Mouse (Mus musculus) heart, adult 11 months (tissue): ENCODE data around the gene Hoxa13.

Source experiments
- DNase-seq: peaks from one replicate; pipeline ENCODE4 v3.0.0; 2022

The Hoxa13 gene

DNA sequence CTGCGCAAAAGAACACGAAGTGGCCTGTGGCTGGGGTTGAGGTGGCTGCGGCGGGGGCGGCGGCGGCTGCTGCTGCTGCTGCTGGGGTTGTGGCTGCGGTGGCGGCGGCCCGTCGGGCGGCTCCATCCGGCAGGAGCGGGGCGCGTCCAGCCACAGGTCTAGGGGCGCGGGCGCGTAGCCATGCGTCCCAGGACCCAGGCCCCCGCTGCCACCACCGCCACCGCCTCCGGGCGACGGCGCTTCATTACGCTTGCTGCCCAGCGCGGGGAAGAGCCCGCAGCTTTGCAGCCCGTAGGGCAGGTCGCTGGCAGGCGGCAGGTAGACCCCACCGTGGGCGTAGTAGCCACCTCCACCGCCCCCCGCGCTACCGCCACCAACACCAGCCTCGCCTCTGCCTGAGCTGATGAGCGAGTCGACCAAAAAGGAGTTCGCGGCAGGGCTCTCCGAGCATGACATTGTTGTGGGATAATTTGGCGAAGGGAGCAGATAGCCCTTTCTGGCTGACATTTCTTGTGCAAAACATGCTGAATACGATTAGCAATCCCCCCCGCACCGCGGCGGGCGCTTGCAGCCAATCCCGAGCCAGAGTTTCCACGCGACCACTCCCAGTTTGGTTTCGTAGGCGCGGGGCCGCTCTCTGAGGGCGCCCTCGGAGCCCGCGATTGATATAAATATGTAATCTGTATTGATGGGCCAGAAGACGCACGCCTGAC lies 26.1 kb downstream of the Hoxa13 start:
- peak; percentile 86 for DNase-seq

DNA sequence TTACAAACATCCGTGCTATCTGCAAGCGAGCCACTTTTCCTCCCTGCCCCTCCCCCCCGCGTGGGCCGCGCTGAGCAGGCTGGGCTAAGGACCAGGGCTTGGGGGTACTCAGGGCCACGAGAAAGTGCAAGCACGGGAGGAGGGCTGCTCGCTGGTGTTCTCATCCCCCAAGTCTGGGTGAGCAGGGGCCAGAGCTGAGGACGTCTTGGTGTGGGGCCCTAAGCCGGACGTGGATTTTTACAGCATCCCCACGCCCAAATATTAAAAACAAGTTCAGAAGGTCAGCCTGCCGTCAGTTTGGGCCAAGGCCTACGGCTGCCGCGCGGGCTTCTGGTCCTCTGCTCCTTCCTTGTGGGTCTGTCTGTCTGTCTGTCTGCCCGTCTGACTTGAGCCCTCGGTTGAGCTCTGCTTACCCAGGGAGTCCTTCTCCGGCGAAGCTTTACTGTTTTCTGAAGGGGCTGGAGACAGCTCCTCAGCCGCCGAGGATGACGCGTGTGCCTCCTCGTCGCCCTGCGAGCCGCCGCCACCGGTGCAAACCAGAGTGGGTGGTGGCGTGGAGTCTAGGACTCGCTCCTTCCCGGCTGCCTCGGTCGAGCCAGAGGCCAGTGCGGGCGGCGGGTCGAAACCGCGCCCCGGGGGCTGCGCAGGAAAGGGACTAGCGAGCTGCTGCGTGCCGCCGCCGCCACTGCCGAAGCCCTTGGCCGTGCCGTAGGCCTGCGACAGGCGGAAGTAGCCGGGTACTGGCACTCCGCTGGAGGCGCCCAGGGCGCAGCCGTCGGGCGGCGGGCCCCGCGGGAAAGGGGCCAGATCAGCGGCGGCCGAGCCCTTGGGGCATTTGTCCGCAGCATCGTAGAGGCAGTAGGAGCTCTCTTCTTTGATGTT lies 26.9 kb downstream of the Hoxa13 start:
- DNase-seq, result peak; percentile 88

GRCm38 (mm10) chr6:52232984-52233545 lies 27.6 kb downstream of the Hoxa13 start:
- peak; percentile 80 for DNase-seq

- peak; percentile 79 for DNase-seq
These were observed 28.1 kb downstream of the Hoxa13 start for GRCm38 (mm10) chr6:52232568-52232965.

DNA sequence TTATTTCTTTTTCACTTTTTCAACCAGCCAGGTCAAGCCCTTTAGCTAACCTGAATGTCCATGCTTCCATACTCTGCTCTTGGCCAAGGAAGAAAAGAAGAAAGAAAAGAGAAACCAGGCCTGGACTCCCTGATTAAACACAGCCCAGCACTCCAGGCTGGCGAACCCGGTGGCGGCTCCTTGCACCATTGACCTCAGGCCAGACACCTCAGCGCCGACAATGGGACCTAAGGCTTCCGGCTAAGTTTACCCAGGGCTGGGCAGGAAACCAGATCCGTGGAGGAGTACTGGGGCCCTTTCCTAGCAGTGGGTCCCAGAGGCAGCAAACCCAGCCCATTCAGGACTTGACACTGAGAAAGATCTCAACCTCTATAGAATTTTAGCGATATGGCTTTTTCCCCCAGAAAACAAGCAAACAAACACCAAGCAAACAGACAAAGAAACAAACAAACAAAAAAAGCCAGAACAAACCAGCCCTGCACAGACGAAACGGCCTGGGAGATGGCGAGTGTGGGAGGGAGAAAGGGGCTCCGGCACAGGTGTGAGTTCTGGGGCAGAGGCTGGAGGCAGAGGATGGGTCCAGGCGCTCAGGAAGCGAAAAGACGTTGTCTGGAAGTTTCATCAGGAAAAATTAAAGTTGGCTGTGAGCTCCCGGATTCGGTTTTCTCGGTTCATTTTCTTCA lies 28.7 kb downstream of the Hoxa13 start:
- peak; percentile 87 for DNase-seq

DNA sequence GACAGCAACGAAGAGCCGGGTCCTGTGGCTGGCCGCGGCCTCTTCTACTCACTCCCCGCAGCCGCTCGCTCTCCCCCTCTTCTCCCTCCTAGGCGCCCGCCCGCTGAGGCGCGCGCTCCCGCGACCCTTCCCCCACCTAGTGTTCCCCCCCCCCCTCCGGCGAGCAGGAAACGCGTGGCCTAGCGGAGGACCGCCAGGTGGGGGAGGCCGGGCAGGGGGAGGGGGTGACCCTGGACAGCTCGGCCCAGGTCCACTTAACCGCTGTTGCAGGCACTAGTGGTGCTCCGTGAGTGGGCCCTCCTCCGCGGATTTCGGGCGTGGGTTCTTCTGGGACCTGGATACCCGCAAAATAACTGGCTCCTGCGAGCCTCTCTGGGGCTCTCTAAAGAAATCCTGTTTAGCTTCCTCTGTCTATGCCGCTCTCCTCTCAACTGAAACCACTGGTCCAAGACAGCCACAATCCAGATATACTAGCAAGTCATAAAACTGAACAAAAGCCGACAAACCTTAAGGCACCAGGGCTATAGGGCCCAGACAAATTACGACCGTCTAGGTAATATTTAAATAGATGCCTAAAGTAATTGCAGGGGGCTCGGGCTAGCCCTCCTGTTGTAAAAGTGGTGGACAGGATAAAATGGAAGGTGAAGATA lies 30.0 kb downstream of the Hoxa13 start, which contains the start of gene Hoxa9:
Gene Hoxa9, minus strand, starts transcription at position 574 of the 650 bp plus-strand sequence.
- peak; percentile 82 for DNase-seq

GRCm38 (mm10) chr6:52229558-52230416 lies 30.9 kb downstream of the Hoxa13 start:
- DNase-seq, result no peak

GRCm38 (mm10) chr6:52228475-52229465 lies 31.9 kb downstream of the Hoxa13 start:
- DNase-seq, result no peak

DNA sequence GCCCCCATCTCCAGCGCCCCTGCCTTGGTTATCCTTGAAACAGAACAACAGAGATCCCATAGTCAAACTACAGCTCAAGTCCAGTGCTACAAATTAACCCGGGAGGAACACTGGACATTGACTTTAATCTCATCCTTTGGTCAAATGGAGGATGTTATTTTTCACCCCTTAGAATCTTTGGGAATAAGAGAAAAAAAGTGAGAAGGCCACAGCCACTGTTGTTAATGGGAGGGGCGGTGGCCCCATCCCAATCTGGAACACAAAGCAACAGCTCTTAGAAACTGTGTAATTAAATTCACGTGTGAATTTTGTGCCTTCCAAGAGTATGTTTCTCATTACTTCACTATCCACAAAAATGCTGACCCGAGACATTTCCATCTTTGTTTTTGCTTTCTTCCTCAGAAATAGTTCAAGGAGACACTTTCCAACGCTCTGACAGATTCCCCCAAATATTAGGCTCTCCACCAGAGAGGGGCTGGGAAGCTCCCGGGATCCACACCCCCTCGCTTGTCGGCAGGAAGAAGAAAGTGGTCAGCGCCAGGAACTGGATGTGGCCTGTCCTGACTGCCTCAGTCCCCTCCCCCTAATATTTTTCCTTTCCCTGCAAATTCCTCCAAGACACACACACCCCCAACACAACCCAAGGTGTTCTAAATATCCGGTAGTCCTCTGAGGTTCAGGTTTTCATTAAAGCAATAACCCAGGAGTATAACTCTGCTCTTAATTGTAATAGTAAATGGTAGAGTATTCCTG lies 33.0 kb downstream of the Hoxa13 start:
- no peak for DNase-seq

- no peak for DNase-seq
These were observed 34.0 kb downstream of the Hoxa13 start for GRCm38 (mm10) chr6:52226569-52227257.

- DNase-seq, result peak; percentile 94
These were observed 34.8 kb downstream of the Hoxa13 start for GRCm38 (mm10) chr6:52225612-52226568.

DNA sequence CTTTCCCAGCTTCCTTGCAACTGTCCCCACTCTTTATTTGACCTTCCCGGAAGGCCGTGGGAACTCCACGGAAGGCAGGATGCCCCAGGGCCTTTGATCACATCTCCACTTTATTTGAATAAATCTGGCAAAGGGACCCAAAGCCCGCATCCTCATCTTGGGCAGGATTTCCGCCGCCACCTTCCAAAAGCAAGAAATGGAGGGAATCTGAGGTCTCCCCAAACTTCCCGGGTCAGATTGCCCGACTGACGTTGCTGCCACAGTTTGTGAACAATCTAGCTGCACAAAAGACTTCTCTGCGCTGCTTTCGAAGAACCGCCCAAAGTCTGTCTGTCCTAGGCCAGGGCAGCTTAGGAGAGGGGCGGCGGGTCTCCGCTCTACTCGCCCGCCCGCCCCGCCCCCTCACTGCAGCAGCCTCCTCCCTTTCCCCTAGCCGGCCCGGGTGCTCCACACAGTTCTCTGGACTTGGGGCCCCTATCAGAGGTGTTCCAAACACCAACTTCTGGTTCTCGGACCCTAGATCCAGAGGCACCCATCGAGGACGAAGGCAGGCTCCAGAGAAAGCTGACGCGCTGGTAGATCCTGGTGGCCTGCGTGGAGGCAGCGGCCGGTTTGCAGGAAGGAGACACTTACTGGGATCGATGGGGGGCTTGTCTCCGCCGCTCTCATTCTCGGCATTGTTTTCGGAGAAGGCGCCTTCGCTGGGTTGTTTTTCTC lies 35.6 kb downstream of the Hoxa13 start:
- DNase-seq, result no peak

DNA sequence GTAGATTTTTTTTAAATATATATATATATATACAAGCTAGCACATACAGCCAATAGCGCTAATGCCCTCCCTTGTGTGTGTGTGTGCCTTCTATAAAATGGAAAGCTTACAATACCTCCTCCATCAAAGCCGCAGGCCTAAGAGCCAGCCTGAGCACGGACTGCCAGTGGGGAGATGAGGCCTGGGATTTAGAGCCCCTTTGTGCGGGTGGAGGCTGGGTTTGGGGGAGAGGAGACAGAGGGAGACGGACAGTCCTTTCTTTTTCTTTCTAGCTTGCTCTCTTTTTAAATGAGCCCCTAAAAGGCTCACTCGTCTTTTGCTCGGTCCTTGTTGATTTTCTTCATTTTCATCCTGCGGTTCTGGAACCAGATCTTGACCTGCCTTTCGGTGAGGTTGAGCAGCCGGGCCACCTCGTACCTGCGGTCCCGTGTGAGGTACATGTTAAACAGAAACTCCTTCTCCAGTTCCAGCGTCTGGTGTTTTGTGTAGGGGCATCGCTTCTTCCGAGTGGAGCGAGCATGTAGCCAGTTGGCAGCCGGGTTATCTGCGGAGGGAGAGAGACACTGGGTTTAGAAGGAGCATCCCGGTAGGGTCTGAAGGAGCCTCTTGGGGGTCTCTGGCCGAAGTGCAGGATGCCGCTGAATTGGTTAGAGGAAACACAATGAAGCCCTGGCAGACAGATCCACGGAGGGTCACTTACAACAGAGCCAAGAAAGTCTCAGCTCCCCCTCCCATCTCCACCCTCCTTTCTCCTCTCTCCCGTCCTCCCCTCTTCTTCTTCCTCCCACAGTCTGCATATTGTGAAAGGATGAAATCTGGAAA lies 36.5 kb downstream of the Hoxa13 start:
- DNase-seq, result no peak

DNA sequence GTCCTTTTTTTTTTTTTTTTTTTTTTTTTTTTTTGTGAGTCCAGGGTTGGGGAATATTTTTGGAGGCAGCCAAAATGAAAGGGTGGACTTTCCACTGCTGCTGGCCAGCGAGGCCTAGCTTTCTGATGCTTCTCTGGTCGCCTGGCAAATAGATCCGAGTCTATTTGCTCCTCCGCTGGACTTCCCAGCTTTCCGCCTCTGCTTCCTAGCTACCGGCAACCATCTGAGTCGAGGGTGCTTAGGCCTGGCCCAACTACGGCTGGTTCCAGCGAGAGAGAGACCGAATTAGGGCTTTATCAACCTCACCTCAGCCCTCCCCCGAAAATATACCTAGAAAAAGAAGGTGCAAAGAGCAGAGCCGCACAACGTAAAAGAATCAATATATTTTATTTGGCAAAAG lies 38.0 kb downstream of the Hoxa13 start:
- DNase-seq, result no peak

DNA sequence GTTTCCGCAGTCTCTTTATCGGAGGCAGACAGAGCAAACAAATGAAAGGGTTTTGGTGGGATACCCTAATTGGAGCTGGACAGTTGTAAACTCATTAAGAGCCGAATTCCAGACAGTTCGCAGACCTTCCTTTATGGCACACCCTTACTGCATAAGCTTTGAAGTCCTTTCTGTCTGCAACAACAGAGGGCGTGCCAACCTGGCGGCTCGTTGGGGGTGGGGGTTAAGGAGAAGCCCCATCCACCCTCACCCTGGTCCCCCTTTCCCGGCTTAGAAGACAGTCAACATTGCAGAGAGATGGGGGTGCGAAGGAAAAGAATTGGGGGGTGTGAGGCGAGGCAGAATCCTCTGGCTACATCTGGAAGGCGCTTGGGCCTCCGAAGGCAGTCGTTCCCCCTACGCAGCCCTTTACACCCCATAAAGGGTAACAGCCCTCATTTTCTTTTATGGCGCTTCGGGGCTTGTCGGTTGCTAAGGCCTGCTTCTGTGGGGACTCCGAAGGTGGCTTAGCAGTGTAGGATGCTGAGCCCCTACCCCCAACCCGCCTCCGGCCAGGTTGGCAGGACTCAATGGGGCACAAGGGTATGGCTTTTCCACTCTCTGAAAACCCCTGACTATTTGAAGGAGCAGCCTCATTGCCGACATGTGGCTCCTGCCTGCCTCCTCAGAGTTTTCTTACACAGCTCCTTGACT lies 38.5 kb downstream of the Hoxa13 start:
- peak; percentile 90 for DNase-seq
